ENCODE assay signal across 18 mouse cellular contexts in genomic region chr11:81771195-81771895, GRCm38 (mm10).
A peak's percentile ranks its signal among the peaks of the same experiment; 100 is the strongest.
DNase-seq lines count a peak whose midpoint lies in the region; ATAC-seq lines count a peak whose summit lies in the region.
"Had no signal": no experiment of that assay in that cellular context is flagged by ENCODE, and none has a peak within 500 bp of the region (broad histone marks: within the 10 kb centered on the region; RNA-seq: fewer than 3 reads in every experiment).

No protein-coding gene starts in this region.

- H3K4me2 ChIP-seq in midbrain, embryonic 14.5 days (ENCODE audit: low read length): no peak overlapping the region
- no peak overlapping the region for H3K4me2 ChIP-seq in hindbrain, embryonic 13.5 days
- H3K4me2 ChIP-seq in neural tube, embryonic 15.5 days: no peak overlapping the region
- H3K4me2 ChIP-seq: embryonic facial prominence, embryonic 15.5 days; liver, embryonic 11.5 days; lung, embryonic 14.5 days had no signal

- no peaks in the 10 kb centered on the region for H3K9me3 ChIP-seq in midbrain, embryonic 14.5 days (ENCODE audit: control insufficient read depth, low read length)
- no peaks in the 10 kb centered on the region for H3K9me3 ChIP-seq in midbrain, embryonic 10.5 days (replicated peaks)
- no peaks in the 10 kb centered on the region for H3K9me3 ChIP-seq in hindbrain, embryonic 13.5 days
- no peaks in the 10 kb centered on the region for H3K9me3 ChIP-seq in neural tube, embryonic 15.5 days (replicated peaks)
- H3K9me3 ChIP-seq: embryonic facial prominence, embryonic 15.5 days had no signal

- peaks cover 6% of the 10 kb centered on the region; the same call in 1 of the 2 replicates for H3K4me1 ChIP-seq in midbrain, embryonic 14.5 days (ENCODE audit: control insufficient read depth, insufficient read depth, low read length)
- H3K4me1 ChIP-seq in midbrain, embryonic 10.5 days: peaks cover 10% of the 10 kb centered on the region; the same call in 1 of the 2 replicates
- peaks cover 27% of the 10 kb centered on the region for H3K4me1 ChIP-seq in hindbrain, embryonic 13.5 days (replicated peaks)
- peaks cover 19% of the 10 kb centered on the region for H3K4me1 ChIP-seq in neural tube, embryonic 15.5 days
- H3K4me1 ChIP-seq: embryonic facial prominence, embryonic 15.5 days had no signal

- no peak for ATAC-seq in midbrain, embryonic 14.5 days (ENCODE audit: low FRiP score, low TSS enrichment)
- ATAC-seq in hindbrain, embryonic 13.5 days (ENCODE audit: low FRiP score): peak; percentile 50
- peak; percentile 47; the same call in 1 of the 2 replicates for ATAC-seq in neural tube, embryonic 15.5 days (ENCODE audit: low FRiP score)
- ATAC-seq: CD4-positive, CD25-positive, alpha-beta regulatory T cell, adult 4 months had no signal

- H3K4me3 ChIP-seq in midbrain, embryonic 14.5 days (replicated peaks; ENCODE audit: low read depth, low read length): no peak overlapping the region
- H3K4me3 ChIP-seq in midbrain, embryonic 10.5 days: no peak overlapping the region
- no peak overlapping the region for H3K4me3 ChIP-seq in hindbrain, embryonic 13.5 days
- H3K4me3 ChIP-seq in neural tube, embryonic 15.5 days (replicated peaks): no peak overlapping the region
- H3K4me3 ChIP-seq: embryonic facial prominence, embryonic 15.5 days had no signal

- 17% methylated on average over 7 of the region's 7 CpGs for WGBS in midbrain, embryonic 14.5 days
- 8% methylated on average over 7 of the region's 7 CpGs for WGBS in midbrain, embryonic 10.5 days
- WGBS in hindbrain, embryonic 13.5 days: 3% methylated on average over 7 of the region's 7 CpGs
- WGBS in neural tube, embryonic 15.5 days: 6% methylated on average over 7 of the region's 7 CpGs

- no peak overlapping the region for H3K9ac ChIP-seq in midbrain, embryonic 14.5 days (replicated peaks; ENCODE audit: low read length)
- H3K9ac ChIP-seq in hindbrain, embryonic 13.5 days: no peak overlapping the region
- no peak overlapping the region for H3K9ac ChIP-seq in neural tube, embryonic 15.5 days (replicated peaks)
- H3K9ac ChIP-seq: embryonic facial prominence, embryonic 15.5 days; lung, embryonic 14.5 days had no signal

- no peaks in the 10 kb centered on the region for H3K36me3 ChIP-seq in midbrain, embryonic 14.5 days (ENCODE audit: control insufficient read depth, insufficient read depth, low read length)
- no peaks in the 10 kb centered on the region for H3K36me3 ChIP-seq in midbrain, embryonic 10.5 days
- H3K36me3 ChIP-seq in hindbrain, embryonic 13.5 days: no peaks in the 10 kb centered on the region
- H3K36me3 ChIP-seq in neural tube, embryonic 15.5 days: no peaks in the 10 kb centered on the region
- H3K36me3 ChIP-seq: embryonic facial prominence, embryonic 15.5 days had no signal

- H3K27ac ChIP-seq in midbrain, embryonic 14.5 days (replicated peaks; ENCODE audit: low read depth, low read length): 0 out of 2 replicates have a peak overlapping the region, but pooled peaks have one; percentile 20
- H3K27ac ChIP-seq in midbrain, embryonic 10.5 days (replicated peaks): no peak overlapping the region
- H3K27ac ChIP-seq in hindbrain, embryonic 13.5 days: no peak overlapping the region; the same call in 1 of the 2 replicates
- H3K27ac ChIP-seq in neural tube, embryonic 15.5 days (replicated peaks): no peak overlapping the region
- H3K27ac ChIP-seq: embryonic facial prominence, embryonic 15.5 days had no signal

- no peaks in the 10 kb centered on the region for H3K27me3 ChIP-seq in midbrain, embryonic 14.5 days (ENCODE audit: control insufficient read depth, insufficient read depth, low read length)
- H3K27me3 ChIP-seq in midbrain, embryonic 10.5 days (ENCODE audit: low read depth, poor library complexity, severe bottlenecking): no peaks in the 10 kb centered on the region
- peaks cover 34% of the 10 kb centered on the region for H3K27me3 ChIP-seq in hindbrain, embryonic 13.5 days
- peaks cover 14% of the 10 kb centered on the region for H3K27me3 ChIP-seq in neural tube, embryonic 15.5 days (replicated peaks)
- H3K27me3 ChIP-seq: embryonic facial prominence, embryonic 15.5 days had no signal

- DNase-seq in embryo, embryonic 9.5 days (ENCODE audit: extremely low spot score): peak; percentile 5
- DNase-seq in embryo, embryonic 11 days: no peak
- peak; percentile 38 for DNase-seq in midbrain, embryonic 14.5 days
- DNase-seq in midbrain, embryonic 10.5 days (ENCODE audit: low spot score): no peak
- DNase-seq in liver: no peak
- DNase-seq in adrenal gland, postnatal 10 days: no peak
- DNase-seq: cerebellum, adult 8-10 months; heart, adult 18-20 months; kidney, adult 11 months; kidney, postnatal 14 days; lung, embryonic 14.5 days; right cerebral cortex, adult 18-20 months; thymus, adult 18-20 months had no signal

Comparison
In these comparisons a context has a peak if more than half of its experiments do, and no peak if none do; other contexts are left out.
1. DNase-seq: peak in embryo, embryonic 9.5 days (single experiment) and midbrain, embryonic 14.5 days (single experiment); none in embryo, embryonic 11 days (single experiment), midbrain, embryonic 10.5 days (single experiment), liver (single experiment) and adrenal gland, postnatal 10 days (single experiment).